In genomic region chr16:95701802-95702561, GRCm38 (mm10) we compare ENCODE assay signal across 8 mouse cellular contexts. TPM values are rescaled to one million over a fixed set of nuclear protein-coding genes. Genes with fewer than 3 reads are reported as not detected.
DNase-seq lines count a peak whose midpoint lies in the region; ATAC-seq and TF ChIP-seq lines count a peak whose summit lies in the region.

Gene Ets2 (plus strand): TSS chr16:95702075.

- TF ChIP-seq POLR2A in lung, adult 2 months (IDR thresholded peaks at IDR 0.05; ENCODE audit: borderline replicate concordance, extremely low read depth, low read depth, low read length): peak; percentile 94

- no peaks in the 10 kb centered on the region for H3K36me3 ChIP-seq in forebrain, embryonic 15.5 days

- 1% methylated on average over 56 of the region's 64 CpGs for WGBS in forebrain, embryonic 15.5 days
- 1% methylated on average over 64 of the region's 64 CpGs for WGBS in lung, adult 2 months

- ATAC-seq in forebrain, embryonic 15.5 days (replicated peaks): peak; percentile 93
- ATAC-seq in neutrophil, adult 5-6 weeks (ENCODE audit: extremely low read depth, insufficient number of reproducible peaks, low FRiP score, poor library complexity, severe bottlenecking): peak; percentile 89

- DNase-seq in ES-CJ7 (ENCODE audit: low read depth, low spot score): peak; percentile 86
- peak; percentile 88 for DNase-seq in cerebellum, adult 11 months
- peak; percentile 85 for DNase-seq in heart, postnatal 25 days (ENCODE audit: low spot score)
- peak; percentile 84 to 92 for DNase-seq in layer of hippocampus, adult 18-20 months (ENCODE audit: low spot score in 2 of 2)
- DNase-seq in lung, adult 2 months: peak; percentile 93
- peak; percentile 83 to 84 for DNase-seq in thymus, adult 18-20 months

- no peaks in the 10 kb centered on the region for H3K9me3 ChIP-seq in forebrain, embryonic 15.5 days

- intact Hi-C loops in heart, postnatal 25 days (cut with DNase I): loop anchor here (2.0 kb wide), 4 partner anchors 51 to 243 kb away; no protein-coding TSS in a partner anchor

- H3K4me2 ChIP-seq in forebrain, embryonic 15.5 days (replicated peaks): peak within 1 kb of the TSS; percentile 82

- peak within 1 kb of the TSS; percentile 85 for H3K4me3 ChIP-seq in forebrain, embryonic 15.5 days
- H3K4me3 ChIP-seq in lung, adult 2 months (replicated peaks; ENCODE audit: extremely low read depth, low read depth, low read length): peak within 1 kb of the TSS; percentile 91

- peak; percentile 73 for TF ChIP-seq CTCF in lung, adult 2 months (IDR thresholded peaks at IDR 0.05; ENCODE audit: insufficient read depth, low read length)

- H3K27ac ChIP-seq in forebrain, embryonic 15.5 days (replicated peaks): peak within 1 kb of the TSS; percentile 81

- no peaks in the 10 kb centered on the region for H3K27me3 ChIP-seq in forebrain, embryonic 15.5 days

- peak within 1 kb of the TSS; percentile 88 for H3K9ac ChIP-seq in forebrain, embryonic 15.5 days (replicated peaks)

- H3K4me1 ChIP-seq in forebrain, embryonic 15.5 days: peaks cover 15% of the 10 kb centered on the region
- peaks cover 17% of the 10 kb centered on the region; the same call in 1 of the 2 replicates for H3K4me1 ChIP-seq in lung, adult 2 months (ENCODE audit: control insufficient read depth, insufficient read depth, low read length)

RNA-seq across cellular contexts. Expression of gene Ets2, which starts in this region (rescaled TPM):
- polyA plus RNA-seq in forebrain, embryonic 15.5 days (2015; fragmentation: Nextera tagmentation; extraction: Ambion mirVana): 14.4 and 16.9 TPM in 2 replicates
- 10 to 100 TPM; 84.1 to 91.6 TPM for total RNA-seq in heart, postnatal 25 days (2021)
- total RNA-seq in layer of hippocampus, adult 18-20 months (2021): 10 to 100 TPM; 75.1 to 83.8 TPM
- polyA plus RNA-seq in lung, adult 2 months (2012; rRNA removed): 113 and 270 TPM in 2 replicates
- total RNA-seq in neutrophil, adult 5-6 weeks (2017): 121 and 128 TPM in 2 replicates

Comparison
In these comparisons a context has a peak if more than half of its experiments do, and no peak if none do; other contexts are left out.
1. Peak in every context shown above with its lines: DNase-seq, ATAC-seq, H3K4me3 ChIP-seq and H3K27ac ChIP-seq.